Mouse (Mus musculus) gastrocnemius, adult 2 months (tissue): Measurements from ENCODE around the gene Gca. TPM values are rescaled to one million over a fixed set of nuclear protein-coding genes. Genes with fewer than 3 reads are reported as not detected.

Source experiments
- DNase-seq: peaks from one replicate; pipeline ENCODE4 v3.0.0; 2022
- H3K27ac ChIP-seq: fragments of 200-600 bp; 2 replicates; pipeline ENCODE4 v1.8.1; 2022; ENCODE audit warnings: mild to moderate bottlenecking
- H3K4me3 ChIP-seq: fragments of 200-600 bp; 2 replicates; pipeline ENCODE4 v1.8.1; 2022; ENCODE audit warnings: mild to moderate bottlenecking, moderate library complexity
- CTCF ChIP-seq: fragments of 200-600 bp; IDR thresholded peaks from 2 replicates; pipeline ENCODE4 v1.8.1; 2022; ENCODE audit warnings: antibody characterized with exemption, mild to moderate bottlenecking, moderate library complexity
- intact Hi-C: fragments of 180-260 bp; cut with DNase I; formaldehyde crosslinking; loops from one replicate; pipeline ENCODE4 v1.15.1; 2025
- long read RNA-seq, 2 experiments: library from polyadenylated mRNA; stranded (forward); transcript quantifications; one replicate each; pipeline ENCODE4 v2.0.0; 2021
- total RNA-seq, 2 experiments: library from RNA; stranded (reverse); gene quantifications; 2 replicates each; pipeline ENCODE4 v1.2.3; 2021

The Gca gene
- total RNA-seq = 1 to 10 TPM; 2.6 to 4.4 TPM
- long read RNA-seq, experiment 1, partial matches to known transcripts = 0 of 3 reads
- long read RNA-seq, experiment 1, other reads (novel, unspliced or antisense) = 0 of 3 reads
- long read RNA-seq, experiment 2, transcript Gca-201 (8 exons, 3,330 nt) = major isoform, 6 of 7 reads
- long read RNA-seq, experiment 2, partial matches to known transcripts = 0 of 7 reads
- long read RNA-seq, experiment 2, other reads (novel, unspliced or antisense) = 1 of 7 reads

- peak; percentile 89 for DNase-seq
- intact Hi-C loops = no loop called here
- no peak for TF ChIP-seq CTCF
- peak within 1 kb of the TSS; percentile 72 for H3K27ac ChIP-seq
- H3K4me3 ChIP-seq = peak within 1 kb of the TSS; percentile 87
Measured at GRCm38 (mm10) chr2:62664135-62664670, at the start of gene Gca. Gene Gca (plus strand): TSS chr2:62664285.

- no peak for TF ChIP-seq CTCF
- no peak for DNase-seq
- intact Hi-C loops = no loop called here
- no peak overlapping the region for H3K27ac ChIP-seq
- no peak overlapping the region for H3K4me3 ChIP-seq
Measured at GRCm38 (mm10) chr2:62618934-62619341, 45.1 kb upstream of the Gca start.

GRCm38 (mm10) chr2:62619679-62620078 lies 44.4 kb upstream of the Gca start:
- intact Hi-C loops = no loop called here
- no peak for TF ChIP-seq CTCF
- Histone ChIP-seq H3K4me3 (no peak overlapping the region), H3K27ac (no peak overlapping the region)
- no peak for DNase-seq

DNA sequence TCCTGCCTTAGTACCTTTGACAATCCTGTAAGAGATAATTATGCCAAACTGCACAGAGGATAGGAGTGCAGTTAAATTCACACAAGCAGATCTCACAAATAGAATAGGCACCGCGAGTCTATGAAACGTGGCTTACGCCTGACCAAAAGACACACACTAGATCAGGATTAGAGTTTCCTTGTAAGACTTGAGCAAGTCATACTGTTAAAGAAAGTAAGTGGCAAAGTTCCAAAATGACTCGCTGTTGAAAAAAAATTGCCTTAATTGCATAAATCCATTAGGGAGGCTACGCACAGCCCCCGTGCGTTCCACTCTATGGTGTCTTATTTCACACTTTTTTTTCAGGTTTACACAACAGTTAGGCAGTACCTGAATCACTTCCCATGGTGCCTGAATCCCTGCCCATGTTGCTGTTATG lies 41.1 kb upstream of the Gca start:
- no peak overlapping the region for H3K4me3 ChIP-seq
- no peak for DNase-seq
- no peak overlapping the region for H3K27ac ChIP-seq
- no peak for TF ChIP-seq CTCF
- intact Hi-C loops = no loop called here

GRCm38 (mm10) chr2:62627728-62628127 lies 36.4 kb upstream of the Gca start:
- peak; percentile 72 for TF ChIP-seq CTCF
- intact Hi-C loops = loop anchor here (5.0 kb wide), 1 partner anchor 80 kb away; no protein-coding TSS in a partner anchor
- no peak for DNase-seq

GRCm38 (mm10) chr2:62628356-62628755 lies 35.7 kb upstream of the Gca start:
- TF ChIP-seq CTCF = no peak
- intact Hi-C loops = loop anchor here (5.0 kb wide), 1 partner anchor 81 kb away; no protein-coding TSS in a partner anchor
- DNase-seq = no peak
- H3K27ac ChIP-seq = no peak overlapping the region
- no peak overlapping the region for H3K4me3 ChIP-seq

More at GRCm38 (mm10) chr2:62627728-62628127, 36.4 kb upstream of the Gca start:
- Histone ChIP-seq H3K27ac (no peak overlapping the region), H3K4me3 (no peak overlapping the region)

GRCm38 (mm10) chr2:62630446-62630845 lies 33.6 kb upstream of the Gca start:
- TF ChIP-seq CTCF = peak; percentile 78
- no peak for DNase-seq
- Histone ChIP-seq H3K27ac (no peak overlapping the region), H3K4me3 (no peak overlapping the region)
- intact Hi-C loops = no loop called here

DNA sequence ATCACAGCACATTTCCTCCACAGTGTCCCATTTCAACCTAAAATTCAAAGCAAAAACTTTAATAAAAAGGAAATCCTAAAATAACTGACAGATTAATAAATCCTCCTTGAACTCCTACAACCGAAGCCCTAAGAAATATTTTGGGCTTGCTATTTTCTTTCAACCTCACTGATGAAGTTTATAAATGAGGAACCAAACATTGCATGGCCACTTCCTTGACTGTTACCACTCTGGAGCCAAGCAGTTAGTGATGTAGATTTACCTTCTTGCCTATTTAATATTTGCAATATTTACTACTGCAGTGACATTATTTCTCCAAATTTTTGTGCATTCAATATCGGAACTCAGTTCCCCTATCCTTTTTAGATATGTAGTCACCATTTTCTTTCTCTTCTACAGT lies 24.2 kb upstream of the Gca start:
- Histone ChIP-seq H3K4me3 (no peak overlapping the region), H3K27ac (no peak overlapping the region)
- no peak for DNase-seq
- TF ChIP-seq CTCF = no peak
- intact Hi-C loops = no loop called here

- H3K4me3 ChIP-seq = peak overlapping the region; percentile 90
- no peak overlapping the region for H3K27ac ChIP-seq
- intact Hi-C loops = no loop called here
- DNase-seq = peak; percentile 53
- peak; percentile 83 for TF ChIP-seq CTCF
Measured at GRCm38 (mm10) chr2:62643405-62644305, 20.4 kb upstream of the Gca start.

- no peak for TF ChIP-seq CTCF
- Histone ChIP-seq H3K4me3 (peak overlapping the region; percentile 90), H3K27ac (peak overlapping the region; percentile 91; the same call in 1 of the 2 replicates)
- no peak for DNase-seq
- intact Hi-C loops = no loop called here
Measured at GRCm38 (mm10) chr2:62644891-62645290, 19.2 kb upstream of the Gca start.

GRCm38 (mm10) chr2:62645475-62645874 lies 18.6 kb upstream of the Gca start:
- H3K4me3 ChIP-seq = peak overlapping the region; percentile 90
- peak overlapping the region; percentile 91 for H3K27ac ChIP-seq
- no peak for TF ChIP-seq CTCF
- DNase-seq = peak; percentile 21
- intact Hi-C loops = no loop called here

DNA sequence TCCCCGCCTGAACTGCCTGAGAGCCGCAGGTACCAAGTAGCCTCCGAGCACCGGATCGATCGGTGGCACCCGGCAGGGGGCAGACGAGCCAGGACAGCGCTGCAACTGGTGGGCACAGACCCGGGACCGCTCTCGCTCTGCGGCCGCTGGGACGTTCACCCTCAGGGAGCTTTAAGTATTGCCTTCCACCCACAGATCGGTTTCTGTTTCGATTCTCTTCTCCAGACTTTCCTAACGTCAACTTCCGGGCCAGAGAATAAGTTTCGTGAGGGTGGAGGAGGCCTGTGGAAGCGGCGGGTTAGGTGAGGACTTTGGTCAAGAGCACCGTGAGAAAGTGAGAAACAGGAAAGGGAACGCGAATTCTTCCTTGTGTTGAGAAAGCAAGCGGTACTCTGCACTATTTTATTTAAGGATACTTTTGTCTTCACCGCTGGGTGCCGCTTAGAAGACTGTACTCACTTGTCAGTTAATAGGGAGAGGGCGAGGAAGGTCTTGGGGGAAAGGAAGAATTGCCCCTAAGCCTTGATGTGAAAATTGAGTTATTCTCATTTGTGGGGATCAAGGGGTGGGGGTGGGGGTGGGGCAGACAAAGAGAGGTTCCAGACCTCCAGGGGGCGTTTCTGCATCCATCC lies 18.0 kb upstream of the Gca start, which contains the start of gene Ifih1:
Gene Ifih1, minus strand, starts transcription at position 242 of the 632 bp plus-strand sequence.
- Histone ChIP-seq H3K27ac (peak within 1 kb of the TSS; percentile 91), H3K4me3 (peak within 1 kb of the TSS; percentile 90)
- TF ChIP-seq CTCF = peak; percentile 61
- intact Hi-C loops = no loop called here
- DNase-seq = peak; percentile 72
